ENCODE assay signal across 13 mouse cellular contexts in genomic region chr9:89976366-89976940, GRCm38 (mm10).
"Had no signal": no experiment of that assay in that cellular context is flagged by ENCODE, and none has a peak within 500 bp of the region (broad histone marks: within the 10 kb centered on the region; RNA-seq: fewer than 3 reads in every experiment).

No protein-coding gene starts in this region.

- H3K36me3 ChIP-seq: limb, embryonic 10.5 days; liver, embryonic 15.5 days; lung, embryonic 15.5 days; midbrain, embryonic 13.5 days; stomach, embryonic 15.5 days had no signal

- H3K4me3 ChIP-seq: left cerebral cortex, adult 2 months; limb, embryonic 10.5 days; liver, embryonic 15.5 days; lung, embryonic 15.5 days; midbrain, embryonic 13.5 days; stomach, embryonic 15.5 days had no signal

- H3K9me3 ChIP-seq: limb, embryonic 10.5 days; liver, embryonic 15.5 days; lung, embryonic 15.5 days; midbrain, embryonic 13.5 days; stomach, embryonic 15.5 days had no signal

- DNase-seq: kidney, adult 11 months; kidney, postnatal 14 days; lung, postnatal 36 days; right cerebral cortex, postnatal 14 days; thymus, adult 18-20 months; thymus, postnatal 25 days had no signal

- H3K4me2 ChIP-seq: liver, embryonic 11.5 days; liver, embryonic 15.5 days; lung, embryonic 15.5 days; midbrain, embryonic 13.5 days; stomach, embryonic 15.5 days had no signal

- H3K27ac ChIP-seq: left cerebral cortex, adult 2 months; limb, embryonic 10.5 days; liver, embryonic 15.5 days; lung, embryonic 15.5 days; midbrain, embryonic 13.5 days; stomach, embryonic 15.5 days had no signal

- ATAC-seq: midbrain, embryonic 13.5 days had no signal

- H3K9ac ChIP-seq: liver, embryonic 15.5 days; lung, embryonic 15.5 days; midbrain, embryonic 13.5 days; stomach, embryonic 15.5 days had no signal

- H3K27me3 ChIP-seq: liver, embryonic 15.5 days; midbrain, embryonic 13.5 days had no signal

- H3K4me1 ChIP-seq: limb, embryonic 10.5 days; liver, embryonic 15.5 days; midbrain, embryonic 13.5 days had no signal
